Mouse (Mus musculus): ENCODE data around the gene Rfx7.

DNA sequence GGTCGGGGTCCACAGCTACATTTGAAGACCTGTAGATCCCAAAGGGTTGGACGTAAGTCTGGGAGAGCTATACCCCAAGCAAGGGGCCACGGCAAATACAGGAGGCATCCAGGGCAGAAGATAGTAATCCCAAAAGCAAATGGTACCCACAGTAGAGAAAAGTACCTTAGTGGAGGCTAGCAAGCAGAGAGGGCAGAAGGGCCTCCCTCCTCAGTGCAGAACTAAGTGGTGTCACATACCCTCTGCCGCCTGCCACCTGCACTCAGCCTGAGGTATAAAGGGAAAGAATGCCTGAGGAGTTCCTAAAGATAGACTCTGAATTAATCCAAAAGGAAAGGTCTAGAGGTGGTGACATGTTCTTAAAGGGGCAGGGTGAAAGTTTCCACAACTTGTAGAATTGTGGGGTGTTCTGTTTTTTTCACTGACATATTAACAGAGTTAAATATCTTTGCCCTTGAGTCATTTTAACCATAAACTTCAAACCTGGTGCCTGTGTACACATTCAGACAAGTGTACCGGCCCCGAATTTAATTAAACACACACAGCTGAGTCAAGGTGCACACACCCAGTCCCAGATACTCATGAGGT, 109.1 kb downstream of the Rfx7 start:
- TF ChIP-seq POLR2A (IDR thresholded peaks at IDR 0.05; ENCODE audit: low read depth, low read length): no peak
- TF ChIP-seq CTCF (IDR thresholded peaks at IDR 0.05; ENCODE audit: extremely low read depth, insufficient read depth, insufficient read length, insufficient replicate concordance): no peak
